Mouse (Mus musculus) c-Kit-positive CD71-negative TER-119-negative erythroid progenitor cells, embryonic 14.5 days (primary cell): Measurements from ENCODE around the gene Ccdc7b.
"Not testable (repeated sequence)": the region's sequence is repeated elsewhere in the genome, so short reads cannot be mapped to it uniquely, and the experiment has no call there.

Experiments
- DNase-seq: peaks from one replicate; pipeline ENCODE4 v3.0.0-alpha.2; 2013; ENCODE audit warnings: low read depth

The Ccdc7b gene

GRCm38 (mm10) chr8:129066834-129067233 is at the start of gene Ccdc7b:
TSS of gene Ccdc7b (plus strand) at chr8:129067134.
- not testable (repeated sequence) for DNase-seq

GRCm38 (mm10) chr8:129065417-129065816 is 1.5 kb upstream of the Ccdc7b start, which contains the start of gene Ccdc7a:
TSS of gene Ccdc7a (minus strand) at chr8:129065517.
- not testable (repeated sequence) for DNase-seq

GRCm38 (mm10) chr8:129115761-129116160 is 48.8 kb downstream of the Ccdc7b start:
- not testable (repeated sequence) for DNase-seq

GRCm38 (mm10) chr8:129131561-129131960 is 64.6 kb downstream of the Ccdc7b start, which contains the start of gene Gm10999:
TSS of gene Gm10999 (minus strand) at chr8:129131661.
- DNase-seq: no peak

- DNase-seq: no peak
Observed at GRCm38 (mm10) chr8:129133475-129133874, 66.5 kb downstream of the Ccdc7b start.
